Mouse (Mus musculus): Measurements from ENCODE around the gene Lrp3.

DNA sequence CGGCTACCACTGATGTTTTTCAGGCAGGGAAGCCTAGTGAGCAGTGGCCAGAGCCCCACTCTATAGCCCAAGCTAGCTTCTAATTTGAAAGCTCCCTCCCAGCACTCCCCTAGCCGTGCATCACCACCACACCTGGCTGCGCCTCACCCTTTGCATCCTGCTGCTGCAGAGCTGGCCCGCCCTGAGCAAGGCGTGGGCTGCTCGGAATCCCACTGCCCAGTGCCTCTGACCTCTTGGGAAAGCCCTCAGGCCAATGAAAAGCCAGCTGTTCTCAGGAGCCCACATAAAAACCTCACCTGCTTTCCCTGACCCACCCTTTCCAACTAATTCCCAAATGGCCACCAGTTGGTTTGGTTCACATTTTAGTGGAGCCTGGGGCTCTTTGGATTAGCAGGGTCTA is 51.2 kb downstream of the Lrp3 start:
- TF ChIP-seq POLR2A (IDR thresholded peaks at IDR 0.05; ENCODE audit: extremely low read depth, insufficient read depth, low read length): no peak
- no peak for TF ChIP-seq CTCF (IDR thresholded peaks at IDR 0.05; ENCODE audit: extremely low read depth, insufficient read depth, low read length)

All from cortical plate, adult 2 months (tissue).